Mouse (Mus musculus): Measurements from ENCODE around the gene Map4k3.

- TF ChIP-seq CTCF (conservative IDR thresholded peaks at IDR 0.05; ENCODE audit: low read length) (no peak), POU5F1 (IDR thresholded peaks at IDR 0.05; ENCODE audit: borderline replicate concordance, low read length) (no peak), NANOG (IDR thresholded peaks at IDR 0.05; ENCODE audit: borderline replicate concordance, low read length) (no peak)
Observed at GRCm38 (mm10) chr17:80578041-80578440, 150.2 kb downstream of the Map4k3 start.
